Mouse (Mus musculus) skeletal muscle tissue, postnatal 0 days (tissue): ENCODE measurements around the gene Sdccag8. TPM values are rescaled to one million over a fixed set of nuclear protein-coding genes. Genes with fewer than 3 reads are reported as not detected.

Experiments used
- microRNA counts: library from miRNA; unstranded; fragments of <30 nt; microRNA quantifications from one replicate; lab custom pipeline; 2015
- microRNA-seq, 2 experiments: library from miRNA; unstranded; fragments of <30 nt; microRNA quantifications; one replicate each; pipeline ENCODE4; 2016
- polyA plus RNA-seq: library from polyadenylated mRNA; unstranded; fragments of >200 nt; fragmentation: Nextera tagmentation; extraction: Ambion mirVana; gene quantifications from 2 replicates; pipeline ENCODE4 v1.2.1, GENCODE M21; 2015

Sdccag8 gene
- polyA plus RNA-seq = 11.1 and 12.6 TPM in 2 replicates

GRCm38 (mm10) chr1:176814591-176815062 is at the start of gene Sdccag8:
Gene Sdccag8, plus strand, starts transcription at chr1:176814660.

GRCm38 (mm10) chr1:176814036-176814420 is 432 bp upstream of the Sdccag8 start, which contains the start of gene Cep170:
Gene Cep170, minus strand, starts transcription at chr1:176814067.

MicroRNA genes within 50 kb of the gene (microRNA counts, 519-probe panel; counts per million panel counts)
- microRNA mmu-miR-350 (lab: Ali Mortazavi, UCI) = 4,771 counts per million, percentile 86 among the panel's probes with 10 or more counts

Small RNA genes lying within 50 kb of the gene (microRNA-seq; reads per million reads assigned to microRNA genes)
- gene Gm25993 = 0 reads per million in 2 experiments
- gene Mir350 = 202 to 289 reads per million in 2 experiments

Other genes starting within 250 kb of the Sdccag8 start
- 12.4 and 12.6 TPM in 2 replicates for gene Cep170, start 593 bp upstream of the Sdccag8 start, polyA plus RNA-seq